Mouse (Mus musculus): ENCODE results near the gene Papolb.

DNA sequence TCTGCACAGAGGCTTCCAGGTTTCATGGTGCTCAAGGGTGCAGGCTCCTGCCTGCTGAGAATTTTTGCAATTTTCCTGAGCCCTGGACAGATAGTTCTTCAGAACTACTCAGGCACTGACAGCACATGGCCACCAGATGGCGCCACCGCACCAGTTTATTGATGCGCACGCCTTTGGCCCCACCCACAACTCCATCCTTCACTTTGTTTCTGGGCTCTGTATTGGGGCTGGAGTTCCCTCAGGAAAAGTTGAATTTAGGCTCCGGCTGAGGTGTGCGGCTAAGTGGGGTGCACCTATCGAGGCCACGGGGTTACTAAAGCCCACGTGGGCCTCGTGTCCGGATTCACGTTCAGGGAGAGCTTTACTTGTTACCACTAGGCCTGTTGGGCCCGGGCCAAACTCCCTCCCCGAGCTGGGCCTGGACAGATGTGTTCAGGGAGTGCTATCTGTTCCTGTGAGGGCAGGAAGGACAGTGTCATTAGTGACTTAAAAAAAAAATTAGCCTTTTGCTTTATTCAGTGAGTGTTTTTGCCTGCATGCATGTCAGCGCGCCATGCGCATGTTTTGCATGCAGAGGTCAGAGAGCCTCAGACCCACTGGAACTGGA lies 50.9 kb downstream of the Papolb start:
- TF ChIP-seq EP300 (IDR thresholded peaks at IDR 0.05; ENCODE audit: low read depth) (no peak), CTCF (IDR thresholded peaks at IDR 0.05; ENCODE audit: low read depth) (peak; percentile 94)
